Mouse (Mus musculus): Measurements from ENCODE around the gene Mrpl10.
A peak's percentile ranks its signal among the peaks of the same experiment; 100 is the strongest.

Mrpl10 gene

GRCm38 (mm10) chr11:97025721-97026344 lies 15.5 kb upstream of the Mrpl10 start:
- peak; percentile 77 for DNase-seq (ENCODE audit: low read depth, low spot score)

DNA sequence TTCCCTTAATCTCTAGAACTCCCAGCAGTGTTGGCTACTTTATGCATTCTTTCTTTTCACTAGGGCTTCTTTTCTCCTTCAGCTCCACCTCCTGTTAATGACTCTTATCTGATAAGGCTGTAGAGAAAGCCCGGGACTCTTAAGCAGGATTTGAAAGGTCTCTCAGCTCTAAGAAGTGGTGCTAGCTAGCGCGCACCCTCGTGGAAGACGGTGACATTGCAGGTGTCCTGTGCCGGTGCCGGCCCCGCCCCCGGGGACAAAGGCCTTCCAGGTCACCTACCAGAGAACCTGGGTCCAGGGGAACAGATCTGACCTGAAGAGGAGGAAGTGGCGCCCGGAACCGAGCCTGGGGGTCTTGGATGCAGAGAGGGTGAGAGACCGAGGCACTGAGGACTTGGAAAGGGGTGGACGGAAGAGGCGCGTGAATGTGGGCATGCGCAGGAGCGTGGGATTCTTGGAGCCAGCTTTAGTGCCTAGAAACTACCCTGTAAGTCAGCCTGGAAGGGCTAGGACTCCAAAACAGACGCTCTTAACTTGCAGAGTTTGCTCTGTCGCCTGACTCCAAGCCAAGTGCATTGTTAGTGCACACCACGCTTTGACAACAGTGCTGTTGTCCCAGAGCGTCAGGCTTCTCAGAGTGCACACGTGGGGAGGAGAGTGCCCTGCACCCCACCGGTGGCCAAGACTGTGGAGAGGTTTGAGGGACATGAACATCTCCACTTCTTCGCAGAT lies 11.5 kb upstream of the Mrpl10 start, which contains the start of gene Scrn2:
Gene Scrn2 (plus strand): TSS at position 253 of the 732 bp plus-strand sequence.
- peak; percentile 81 for DNase-seq (ENCODE audit: low read depth, low spot score)

GRCm38 (mm10) chr11:97030426-97030825 lies 10.9 kb upstream of the Mrpl10 start:
- no peak for DNase-seq (ENCODE audit: low read depth, low spot score)

GRCm38 (mm10) chr11:97031977-97032376 lies 9.4 kb upstream of the Mrpl10 start:
- DNase-seq (ENCODE audit: low read depth, low spot score) = no peak

DNA sequence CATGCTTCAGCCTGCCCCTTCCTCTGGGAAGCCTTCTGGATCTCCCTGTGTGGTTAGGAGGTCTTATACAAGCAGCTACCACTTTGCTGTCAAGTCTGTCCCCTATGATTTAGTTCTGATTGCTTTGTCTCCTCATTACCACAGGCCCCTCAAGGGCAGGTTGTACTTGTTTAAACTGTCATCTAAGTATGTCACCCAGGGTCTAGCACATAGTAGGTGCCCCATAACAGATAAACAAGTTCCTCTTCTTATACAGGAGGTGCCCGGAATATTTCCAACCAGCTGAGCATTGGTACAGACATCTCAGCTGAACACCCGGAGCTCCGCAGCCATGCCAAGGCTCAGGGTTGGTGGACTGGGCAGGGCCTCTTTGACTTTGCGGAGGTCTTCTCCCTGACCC lies 8.9 kb upstream of the Mrpl10 start:
- DNase-seq (ENCODE audit: low read depth, low spot score) = no peak

DNA sequence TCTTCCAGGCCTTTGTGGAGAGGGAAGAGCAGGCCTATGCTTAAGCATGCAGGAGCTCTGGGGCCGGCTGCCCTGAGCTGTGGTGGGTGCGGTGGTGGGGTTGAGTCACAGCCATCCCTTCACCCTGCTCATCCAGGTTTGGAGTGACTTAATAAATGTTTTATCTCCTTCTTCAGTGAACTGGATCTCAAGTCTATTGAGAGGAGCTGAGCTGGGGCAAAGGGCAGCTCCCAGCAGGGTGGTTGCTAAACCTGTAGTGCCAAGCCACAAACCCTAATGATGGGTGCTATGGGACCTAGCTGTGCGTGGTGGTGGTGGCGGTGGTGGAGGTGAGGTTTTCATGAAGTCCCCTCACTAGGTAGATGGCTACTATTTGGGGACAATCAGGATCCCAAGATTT lies 7.6 kb upstream of the Mrpl10 start:
- no peak for DNase-seq (ENCODE audit: low read depth, low spot score)

DNA sequence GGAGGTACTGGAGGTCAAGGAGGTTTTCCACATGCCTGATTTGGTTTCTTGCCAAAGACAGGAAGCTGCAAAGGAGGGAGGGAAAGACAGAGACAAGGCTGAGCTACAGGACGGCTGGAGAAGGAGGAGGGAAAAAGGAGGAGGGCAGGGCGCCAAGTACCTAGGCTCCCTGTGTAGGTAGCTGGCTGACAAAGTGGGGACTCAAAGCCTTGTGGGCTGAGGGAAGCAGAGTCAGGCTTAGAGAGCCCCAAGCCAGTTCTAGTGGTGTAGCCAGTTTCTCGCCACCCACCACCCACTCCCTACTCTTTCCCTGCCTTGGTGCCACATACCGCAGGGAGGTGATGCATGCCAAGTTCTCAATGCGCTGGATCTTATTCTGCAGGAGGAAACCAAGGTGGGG lies 5.2 kb upstream of the Mrpl10 start:
- DNase-seq (ENCODE audit: low read depth, low spot score) = no peak

- DNase-seq (ENCODE audit: low read depth, low spot score) = no peak
Measured at GRCm38 (mm10) chr11:97038881-97039280, 2.5 kb upstream of the Mrpl10 start.

DNA sequence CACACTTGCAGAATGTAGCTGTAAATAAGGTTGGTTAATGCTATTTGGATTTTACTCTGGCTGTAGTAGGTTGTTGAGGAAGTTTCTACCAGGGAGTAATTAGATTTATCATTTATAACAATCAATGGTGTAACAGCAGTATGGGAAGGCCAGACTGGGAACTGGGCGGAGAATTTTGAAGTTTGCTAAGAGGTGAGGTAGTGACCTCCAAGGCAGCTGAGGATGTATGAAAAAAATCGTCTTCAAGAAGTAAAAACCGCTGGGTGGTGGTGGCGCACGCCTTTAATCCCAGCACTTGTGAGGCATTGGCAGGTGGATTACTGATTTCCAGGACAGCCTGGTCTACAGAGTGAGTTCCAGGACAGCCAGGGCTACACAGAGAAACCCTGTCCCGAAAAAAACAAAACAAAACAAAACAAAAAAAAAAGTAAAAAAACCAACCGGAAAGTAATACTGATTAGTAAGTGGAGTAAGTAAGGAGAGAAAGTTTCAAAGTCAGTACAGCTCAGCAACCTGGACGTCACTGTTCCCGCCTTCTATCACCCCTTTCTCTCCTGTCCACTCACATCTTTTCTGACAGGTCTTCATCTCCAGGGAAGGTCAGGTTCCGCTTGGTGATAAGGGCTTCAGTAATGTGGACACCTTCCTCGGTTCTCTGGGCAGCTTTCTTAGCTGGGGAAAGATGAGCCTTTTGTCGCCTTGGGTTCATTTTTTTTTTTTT lies 899 bp upstream of the Mrpl10 start:
- DNase-seq (ENCODE audit: low read depth, low spot score) = no peak

DNA sequence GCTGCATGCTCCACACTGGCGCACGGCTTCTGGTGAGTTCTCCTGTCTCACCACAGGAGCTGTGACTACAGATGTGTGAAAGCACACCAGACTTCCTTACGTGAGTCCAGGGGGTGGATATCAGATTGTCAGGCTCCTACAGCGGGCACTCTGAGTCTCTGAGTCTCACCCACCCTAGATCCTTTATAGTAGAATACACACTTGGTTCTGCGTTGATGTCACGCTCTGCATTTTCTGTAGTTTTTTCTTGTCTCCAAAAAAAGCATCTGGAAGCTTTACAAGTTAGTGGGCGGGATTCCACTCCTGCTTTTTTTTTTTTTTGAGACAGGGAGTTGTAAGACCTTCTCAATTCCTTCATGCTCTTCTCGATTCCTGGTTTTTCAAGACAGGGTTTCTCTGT lies 3.5 kb downstream of the Mrpl10 start:
- no peak for DNase-seq (ENCODE audit: low read depth, low spot score)

DNA sequence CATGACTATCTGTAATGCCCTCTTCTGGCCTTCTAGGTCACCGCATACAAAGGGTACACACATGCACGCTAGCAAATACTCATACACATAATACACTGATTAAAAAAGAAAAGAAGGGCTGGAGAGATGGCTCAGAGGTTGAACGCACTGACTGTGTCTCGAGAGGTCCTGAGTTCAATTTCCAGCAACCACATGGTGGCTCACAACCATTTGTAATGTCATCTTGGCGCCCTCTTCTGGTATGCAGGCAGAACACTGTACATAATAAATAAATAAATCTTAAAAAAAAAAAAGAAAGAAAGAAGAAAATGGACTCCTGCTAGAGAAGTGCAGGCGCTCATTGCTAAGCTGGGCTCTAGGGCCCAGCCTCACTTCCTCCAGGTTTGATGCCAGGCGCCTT lies 4.5 kb downstream of the Mrpl10 start:
- DNase-seq (ENCODE audit: low read depth, low spot score) = no peak

GRCm38 (mm10) chr11:97048090-97048650 lies 6.8 kb downstream of the Mrpl10 start:
- DNase-seq (ENCODE audit: low read depth, low spot score) = no peak

GRCm38 (mm10) chr11:97049492-97050085 lies 8.2 kb downstream of the Mrpl10 start:
- DNase-seq (ENCODE audit: low read depth, low spot score) = no peak

DNA sequence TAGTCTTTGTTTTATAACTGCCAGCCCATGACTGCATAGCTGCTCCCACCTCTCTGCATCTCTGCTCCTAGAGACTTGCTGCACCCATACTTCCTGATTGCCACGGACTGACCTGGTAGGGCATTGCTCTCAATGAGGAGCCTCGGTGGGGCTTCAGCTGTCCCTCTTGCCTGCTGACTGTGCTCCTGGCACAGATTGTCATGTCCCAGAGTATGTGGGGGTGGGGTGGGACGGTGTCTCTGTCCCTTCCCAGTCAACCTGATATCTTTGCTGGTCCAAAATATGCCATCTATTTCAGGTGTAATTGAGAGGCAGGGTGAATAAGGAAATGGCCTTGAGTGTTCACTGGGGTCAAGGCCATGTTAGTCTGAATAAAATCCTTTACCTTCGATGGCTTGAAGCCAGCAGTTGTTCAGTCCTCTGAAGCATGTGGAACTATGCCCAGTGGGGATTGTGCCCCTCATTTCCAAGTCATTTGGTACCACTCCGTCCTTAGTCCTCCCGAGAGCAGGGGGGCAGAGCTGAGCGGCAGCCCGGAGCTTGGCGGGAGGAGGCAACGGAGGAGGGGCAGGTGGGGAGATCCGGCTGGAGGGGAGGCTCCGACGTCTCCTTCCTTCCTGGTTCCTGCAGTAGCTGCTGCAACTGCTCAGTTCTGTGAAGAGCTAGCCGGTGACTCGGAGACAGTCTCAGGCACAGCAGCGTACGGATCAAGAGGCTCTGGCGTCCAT lies 9.0 kb downstream of the Mrpl10 start, which contains the start of gene Osbpl7:
Gene Osbpl7 (plus strand): TSS at position 413 of the 728 bp plus-strand sequence.
- peak; percentile 54 for DNase-seq (ENCODE audit: low read depth, low spot score)

GRCm38 (mm10) chr11:97050944-97051586 lies 9.7 kb downstream of the Mrpl10 start:
- no peak for DNase-seq (ENCODE audit: low read depth, low spot score)

DNA sequence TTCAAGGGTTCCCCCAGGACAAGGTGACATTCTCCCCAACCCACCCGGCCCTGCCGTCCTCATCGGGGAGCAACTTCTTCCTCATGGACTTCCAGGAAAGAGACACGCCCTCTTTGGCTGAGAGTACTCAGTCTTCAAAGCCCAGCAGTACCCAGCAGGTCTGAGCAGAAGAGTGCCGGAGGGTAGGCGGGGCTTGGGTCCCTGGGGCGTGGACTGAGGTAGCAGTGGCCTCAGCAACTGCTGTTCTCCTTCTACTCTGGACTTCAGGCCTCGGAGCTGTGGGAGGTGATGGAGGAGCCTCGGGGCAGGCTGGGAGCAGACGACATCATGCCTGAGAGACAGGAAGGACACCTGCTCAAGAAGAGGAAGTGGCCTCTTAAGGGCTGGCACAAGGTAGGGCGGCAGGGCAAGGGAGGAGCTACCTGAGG lies 10.9 kb downstream of the Mrpl10 start:
- DNase-seq (ENCODE audit: low read depth, low spot score) = no peak

DNA sequence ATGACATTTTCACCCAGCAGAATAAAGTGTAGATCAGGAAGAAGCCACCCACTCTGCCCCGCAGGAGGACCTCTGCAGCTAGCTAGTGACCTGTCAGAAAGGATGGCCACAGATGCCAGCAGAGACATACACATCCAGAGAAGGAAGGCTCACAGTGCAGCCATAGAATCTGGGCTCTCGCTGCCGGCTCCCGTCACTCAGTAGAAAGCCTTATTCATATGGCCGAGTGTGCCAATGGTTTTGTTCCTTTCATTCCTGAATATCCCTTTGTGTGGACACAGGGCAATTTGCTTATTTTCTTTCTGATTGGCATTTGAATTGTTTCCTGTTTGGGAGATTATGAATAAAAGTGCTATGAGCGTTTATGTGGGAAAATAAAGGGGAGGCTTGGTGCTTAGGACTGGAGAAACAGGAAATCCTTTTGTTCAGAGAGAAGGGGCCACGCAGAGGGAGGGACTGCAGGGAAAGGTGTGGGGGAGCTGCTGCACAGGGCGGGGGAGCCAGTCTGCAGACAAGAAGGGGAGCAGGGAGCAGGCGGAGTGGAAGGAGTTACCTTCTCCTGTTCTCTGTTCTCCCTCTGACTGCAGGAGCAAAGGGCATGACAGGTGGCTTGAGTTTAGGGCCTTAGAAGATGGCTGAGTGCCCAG lies 22.0 kb downstream of the Mrpl10 start:
- DNase-seq (ENCODE audit: low read depth, low spot score) = no peak

DNA sequence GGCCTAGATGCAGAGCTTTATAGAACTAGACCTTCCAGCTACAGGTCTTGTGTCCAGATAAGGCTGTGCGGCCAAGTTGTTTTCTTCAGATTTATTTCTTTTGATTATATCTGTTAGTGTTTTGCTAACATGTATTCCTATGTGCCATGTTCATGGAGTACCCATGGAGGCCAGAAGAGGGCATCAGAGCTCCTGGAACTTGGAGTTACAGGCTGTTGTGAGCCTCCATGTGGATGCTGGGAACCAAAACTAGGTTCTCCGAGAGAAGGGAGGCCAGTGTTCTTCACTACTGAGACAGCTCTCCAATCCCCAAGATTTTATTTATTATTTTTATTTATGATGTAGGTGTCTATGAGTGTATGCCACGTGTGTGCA lies 22.5 kb downstream of the Mrpl10 start:
- no peak for DNase-seq (ENCODE audit: low read depth, low spot score)

DNA sequence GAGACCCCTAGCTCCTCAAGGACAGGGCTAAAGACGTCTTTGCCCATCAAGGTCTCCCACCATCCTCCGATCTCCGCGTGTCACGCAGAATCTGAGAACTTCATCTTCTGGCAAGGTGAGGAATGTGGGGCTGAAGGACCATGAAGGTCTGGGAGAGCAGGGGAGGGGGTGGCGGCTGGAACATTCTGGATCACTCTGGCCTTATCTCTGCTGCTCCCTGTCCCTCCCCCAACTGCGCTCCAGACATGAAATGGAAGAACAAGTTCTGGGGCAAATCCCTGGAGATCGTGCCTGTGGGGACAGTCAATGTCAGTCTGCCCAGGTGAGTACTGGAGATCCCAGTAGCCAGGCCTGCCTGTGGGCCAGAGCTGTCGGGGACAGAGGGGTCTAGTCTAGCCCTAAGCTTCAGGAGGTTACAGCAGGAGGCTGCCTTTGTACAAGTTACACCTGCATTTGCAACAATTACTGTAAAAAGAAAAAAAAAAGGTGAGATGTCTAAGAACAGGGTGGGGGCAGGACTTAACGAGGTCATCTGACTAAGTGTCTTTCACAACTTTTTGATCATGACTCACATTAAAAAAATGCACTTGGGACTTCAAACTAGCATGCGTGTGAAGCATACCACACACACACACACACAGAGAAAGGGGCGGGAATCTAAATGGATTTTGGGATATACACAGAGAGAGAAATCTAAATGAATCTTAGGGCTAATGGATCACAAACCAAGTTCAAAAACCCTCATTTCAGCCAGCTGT lies 24.4 kb downstream of the Mrpl10 start:
- DNase-seq (ENCODE audit: low read depth, low spot score) = no peak

All from retina, postnatal 7 days (tissue).